Mouse (Mus musculus) Patski (cell line): Measurements from ENCODE around the gene Hoxb6. TPM values are rescaled to one million over a fixed set of nuclear protein-coding genes. Genes with fewer than 3 reads are reported as not detected.

Experiments used
- ATAC-seq: fragments of 100-300 bp; one replicate; pipeline ENCODE4 v1.8.0; 2021
- CTCF ChIA-PET: fragments of 350-600 bp; sonication (Branson Sonifier 250); formaldehyde crosslinking; loops from one replicate; lab custom pipeline; 2022; ENCODE audit warnings: inconsistent platforms; lab: Charles Lee
- POLR2A ChIA-PET: fragments of 350-600 bp; sonication (Branson Sonifier 250); formaldehyde crosslinking; loops from one replicate; lab custom pipeline; 2022; ENCODE audit warnings: antibody characterized with exemption, inconsistent platforms; lab: Charles Lee
- DNase-seq: peaks from one replicate; pipeline ENCODE4 v3.0.0-alpha.2; 2011; ENCODE audit warnings: low read depth, low spot score
- H3K27me3 ChIP-seq: fragments of 371-371 bp; one replicate; pipeline ENCODE4 v1.5.1; 2021
- CTCF ChIP-seq: fragments of 100-300 bp; IDR thresholded peaks from one replicate; pipeline ENCODE4 v1.5.1; 2021
- in situ Hi-C: fragments of 300-500 bp; cut with MboI; formaldehyde crosslinking; loops from 3 replicates; pipeline ENCODE4 v1.11.1; 2018; ENCODE audit warnings: low pct_unique_long_range_greater_than_20kb, mixed read lengths
- polyA plus RNA-seq: library from polyadenylated mRNA; unstranded; gene quantifications from one replicate; pipeline ENCODE4 v1.2.3, GENCODE M21; 2021

Hoxb6 gene
- polyA plus RNA-seq, 1 experiment from 2014 or later = 69.7 TPM

DNA sequence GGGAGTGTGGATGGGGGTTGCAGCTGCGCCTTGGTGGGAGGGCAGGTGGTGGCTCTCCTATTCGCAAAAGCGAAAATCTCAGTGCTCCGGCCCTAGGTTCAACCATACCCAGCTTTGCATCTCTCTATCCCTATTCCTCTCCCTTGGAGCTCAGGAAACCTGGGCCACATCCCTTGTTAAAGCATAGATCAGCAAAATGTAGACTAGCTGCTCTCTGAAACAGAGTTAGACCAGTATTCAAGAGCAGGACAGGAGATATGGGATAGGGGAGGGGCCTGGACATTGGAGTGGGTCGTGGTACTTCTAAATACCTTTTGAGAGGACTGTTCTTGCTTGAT lies 23.0 kb downstream of the Hoxb6 start:
- DNase-seq (no peak), ATAC-seq (no peak)
- CTCF ChIA-PET = interaction anchor here (1.4 to 3.7 kb wide), 4 partner anchors 13 to 231 kb away, joined by 3 to 16 read pairs (median 5); no protein-coding TSS in a partner anchor
- POLR2A ChIA-PET = interaction anchor here (0.6 to 32.9 kb wide), 6 partner anchors 27 to 230 kb away, joined by 3 to 1274 read pairs (median 4); partner anchors contain the start of genes Hoxb5, Hoxb6, Hoxb7 and Hoxb8
- in situ Hi-C loops = no loop called here
- H3K27me3 ChIP-seq = no peaks in the 10 kb centered on the region
- TF ChIP-seq CTCF = no peak

- TF ChIP-seq CTCF = no peak
- CTCF ChIA-PET = interaction anchor here (0.9 to 3.7 kb wide), 6 partner anchors 15 to 419 kb away, joined by 3 to 16 read pairs (median 3); no protein-coding TSS in a partner anchor
- POLR2A ChIA-PET = interaction anchor here (0.7 to 32.9 kb wide), 10 partner anchors 12 to 238 kb away, joined by 3 to 1274 read pairs (median 5); partner anchors contain the start of genes Hoxb5, Hoxb6, Hoxb7 and Hoxb8
- ATAC-seq (no peak), DNase-seq (no peak)
- in situ Hi-C loops = no loop called here
- H3K27me3 ChIP-seq = no peaks in the 10 kb centered on the region
Observed at GRCm38 (mm10) chr11:96316696-96317607, 24.7 kb downstream of the Hoxb6 start.

DNA sequence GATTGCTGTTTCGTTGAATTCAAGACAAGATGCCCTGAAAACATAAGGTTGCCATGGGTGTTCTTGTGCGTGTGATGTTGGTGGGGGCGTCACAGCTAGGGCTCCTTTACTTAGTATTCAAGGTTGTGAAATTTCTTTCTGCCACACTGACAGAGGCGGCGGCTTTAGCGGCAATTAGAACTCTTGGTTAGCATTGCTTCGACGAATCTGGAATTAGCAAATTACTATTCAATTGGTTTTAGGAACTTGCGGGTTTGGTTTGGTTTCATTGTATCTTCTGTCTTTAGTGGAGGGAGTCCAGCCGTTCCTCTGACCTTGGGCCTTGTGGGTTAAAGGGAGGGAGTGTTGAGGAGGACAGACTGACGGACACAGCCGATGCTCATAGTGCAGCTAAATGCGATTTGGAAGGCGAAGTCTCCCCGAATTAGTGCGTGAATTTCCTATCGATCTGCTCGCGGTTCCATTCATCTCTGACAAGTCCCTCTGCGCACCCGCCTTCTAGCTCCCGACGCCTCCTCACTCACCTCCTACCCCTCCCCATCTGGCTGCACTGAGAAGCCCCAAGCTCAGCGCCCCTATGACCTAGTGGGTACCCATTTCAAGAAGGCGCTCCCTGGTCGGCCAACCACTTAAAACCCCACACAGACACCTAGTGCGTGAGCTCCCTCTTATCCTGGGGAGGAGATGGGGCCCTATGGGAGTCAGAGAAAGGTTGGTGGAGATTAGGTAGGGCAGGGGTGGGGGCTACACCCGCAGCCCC lies 25.5 kb downstream of the Hoxb6 start, which contains the start of gene Hoxb4:
Hoxb4 (plus strand) TSS at position 660 of the 760 bp plus-strand sequence.
- CTCF ChIA-PET = interaction anchor here (0.9 to 3.7 kb wide), 3 partner anchors 21 to 90 kb away, joined by 3 to 16 read pairs (median 3); no protein-coding TSS in a partner anchor
- POLR2A ChIA-PET = interaction anchor here (0.6 to 32.9 kb wide), 9 partner anchors 19 to 226 kb away, joined by 3 to 1274 read pairs (median 5); partner anchors contain the start of genes Hoxb5, Hoxb6, Hoxb7 and Hoxb8
- TF ChIP-seq CTCF = no peak
- no peak for ATAC-seq
- in situ Hi-C loops = no loop called here
- DNase-seq = no peak
- no peaks in the 10 kb centered on the region for H3K27me3 ChIP-seq

- ATAC-seq (no peak), DNase-seq (no peak)
- ChIA-PET POLR2A (interaction anchor here (0.6 to 32.9 kb wide), 7 partner anchors 19 to 225 kb away, joined by 4 to 1274 read pairs (median 6); partner anchors contain the start of genes Hoxb5, Hoxb6, Hoxb7 and Hoxb8), CTCF (interaction anchor here (3.7 kb wide), 1 partner anchor 37 kb away, joined by 16 read pairs; no protein-coding TSS in a partner anchor)
- no peaks in the 10 kb centered on the region for H3K27me3 ChIP-seq
- no peak for TF ChIP-seq CTCF
- in situ Hi-C loops = no loop called here
Observed at GRCm38 (mm10) chr11:96318368-96319070, 26.2 kb downstream of the Hoxb6 start.

DNA sequence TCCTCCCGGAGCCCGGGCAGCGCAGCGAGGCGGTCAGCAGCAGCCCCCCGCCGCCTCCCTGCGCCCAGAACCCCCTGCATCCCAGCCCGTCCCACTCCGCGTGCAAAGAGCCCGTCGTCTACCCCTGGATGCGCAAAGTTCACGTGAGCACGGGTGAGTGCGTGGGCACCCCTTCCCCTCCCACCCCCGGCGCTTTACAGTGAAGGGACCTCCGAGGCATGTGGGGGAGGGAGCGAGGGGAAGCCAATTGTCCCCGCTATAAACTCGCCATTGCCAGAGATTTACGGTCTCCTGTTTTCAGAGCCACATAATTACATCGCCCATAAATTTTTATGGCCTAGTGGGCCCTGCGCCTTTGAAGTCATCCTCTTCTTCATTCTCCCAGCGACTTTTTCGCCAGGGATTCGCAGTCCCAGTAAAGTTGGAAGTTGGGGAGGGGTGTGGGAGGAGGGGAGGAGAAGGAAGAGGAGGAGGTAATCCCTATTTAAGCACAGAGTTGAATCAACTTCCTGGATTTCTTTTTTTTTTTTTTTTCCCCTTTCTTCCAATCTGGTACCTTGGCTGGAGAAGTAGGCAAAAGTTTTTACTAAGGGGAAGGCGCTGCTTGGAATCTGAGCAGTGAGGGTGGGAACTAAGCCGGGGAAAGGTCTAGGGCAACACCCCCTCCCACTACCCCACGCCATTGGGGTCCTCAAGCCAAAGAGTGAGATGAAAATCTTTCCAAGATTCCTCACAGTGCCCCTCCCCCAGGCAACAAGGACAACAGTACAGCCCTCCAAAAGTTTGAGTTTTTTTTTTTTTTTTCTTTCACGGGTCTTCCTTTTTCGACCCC lies 27.0 kb downstream of the Hoxb6 start:
- no peak for TF ChIP-seq CTCF
- ATAC-seq (peak; percentile 31), DNase-seq (peak; percentile 81)
- no peaks in the 10 kb centered on the region for H3K27me3 ChIP-seq
- CTCF ChIA-PET = no interaction called here
- POLR2A ChIA-PET = interaction anchor here (0.9 to 8.5 kb wide), 3 partner anchors 12 to 421 kb away, joined by 3 to 92 read pairs (median 28); partner anchors contain the start of gene Hoxb5
- in situ Hi-C loops = no loop called here

DNA sequence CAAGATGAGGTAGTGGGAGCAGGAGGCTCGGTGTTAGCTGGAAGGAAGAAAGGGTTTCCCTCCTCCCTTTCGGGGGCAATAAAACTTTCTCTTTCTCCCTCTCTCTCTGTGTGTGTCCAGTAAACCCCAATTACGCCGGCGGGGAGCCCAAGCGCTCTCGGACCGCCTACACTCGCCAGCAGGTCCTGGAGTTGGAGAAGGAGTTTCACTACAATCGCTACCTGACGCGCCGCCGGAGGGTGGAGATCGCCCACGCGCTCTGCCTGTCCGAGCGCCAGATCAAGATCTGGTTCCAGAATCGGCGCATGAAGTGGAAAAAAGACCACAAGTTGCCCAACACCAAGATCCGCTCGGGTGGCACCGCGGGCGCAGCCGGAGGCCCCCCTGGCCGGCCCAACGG lies 27.6 kb downstream of the Hoxb6 start:
- ATAC-seq (peak; percentile 4), DNase-seq (no peak)
- in situ Hi-C loops = no loop called here
- CTCF ChIA-PET = no interaction called here
- no peak for TF ChIP-seq CTCF
- POLR2A ChIA-PET = interaction anchor here (0.9 to 8.5 kb wide), 3 partner anchors 12 to 420 kb away, joined by 3 to 92 read pairs (median 28); partner anchors contain the start of gene Hoxb5
- H3K27me3 ChIP-seq = no peaks in the 10 kb centered on the region

GRCm38 (mm10) chr11:96320688-96321087 lies 28.4 kb downstream of the Hoxb6 start:
- DNase-seq (no peak), ATAC-seq (no peak)
- no peaks in the 10 kb centered on the region for H3K27me3 ChIP-seq
- in situ Hi-C loops = no loop called here
- ChIA-PET CTCF (interaction anchor here (0.9 kb wide), 1 partner anchor 11 kb away, joined by 3 read pairs; no protein-coding TSS in a partner anchor), POLR2A (interaction anchor here (0.7 to 8.5 kb wide), 5 partner anchors 13 to 419 kb away, joined by 3 to 92 read pairs (median 13); partner anchors contain the start of gene Hoxb5)
- no peak for TF ChIP-seq CTCF

DNA sequence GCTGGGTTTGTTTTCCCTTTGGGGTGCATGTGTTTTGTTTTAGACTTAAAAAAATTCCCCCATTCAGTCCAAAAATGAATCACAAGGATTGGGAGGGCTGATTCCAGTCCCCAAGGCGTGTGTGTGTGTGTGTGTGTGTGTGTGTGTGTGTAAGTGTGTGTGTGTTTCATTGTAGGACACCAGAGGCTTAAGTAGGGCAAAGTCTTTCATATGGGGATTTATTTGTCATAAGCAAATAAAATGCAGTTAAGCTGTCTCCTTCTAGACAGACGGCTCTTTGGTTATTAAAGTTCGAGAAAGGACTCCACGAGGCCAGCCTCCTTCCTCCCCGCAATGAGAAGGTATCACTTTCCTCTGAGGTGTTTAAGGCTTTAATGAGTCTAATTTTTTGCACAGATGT lies 29.6 kb downstream of the Hoxb6 start:
- no peak for ATAC-seq
- no peaks in the 10 kb centered on the region for H3K27me3 ChIP-seq

More for the DNA sequence above, 29.6 kb downstream of the Hoxb6 start:
- no peak for TF ChIP-seq CTCF
- no peak for DNase-seq
- in situ Hi-C loops = no loop called here
- CTCF ChIA-PET = interaction anchor here (1.1 to 2.6 kb wide), 4 partner anchors 9 to 299 kb away, joined by 4 to 6 read pairs (median 4); no protein-coding TSS in a partner anchor
- POLR2A ChIA-PET = interaction anchor here (0.6 to 8.5 kb wide), 14 partner anchors 10 to 352 kb away, joined by 3 to 92 read pairs (median 5); partner anchors contain the start of genes Hoxb5 and Hoxb7
